Comparison of ENCODE assay signal across 16 mouse cellular contexts in the genomic region with DNA sequence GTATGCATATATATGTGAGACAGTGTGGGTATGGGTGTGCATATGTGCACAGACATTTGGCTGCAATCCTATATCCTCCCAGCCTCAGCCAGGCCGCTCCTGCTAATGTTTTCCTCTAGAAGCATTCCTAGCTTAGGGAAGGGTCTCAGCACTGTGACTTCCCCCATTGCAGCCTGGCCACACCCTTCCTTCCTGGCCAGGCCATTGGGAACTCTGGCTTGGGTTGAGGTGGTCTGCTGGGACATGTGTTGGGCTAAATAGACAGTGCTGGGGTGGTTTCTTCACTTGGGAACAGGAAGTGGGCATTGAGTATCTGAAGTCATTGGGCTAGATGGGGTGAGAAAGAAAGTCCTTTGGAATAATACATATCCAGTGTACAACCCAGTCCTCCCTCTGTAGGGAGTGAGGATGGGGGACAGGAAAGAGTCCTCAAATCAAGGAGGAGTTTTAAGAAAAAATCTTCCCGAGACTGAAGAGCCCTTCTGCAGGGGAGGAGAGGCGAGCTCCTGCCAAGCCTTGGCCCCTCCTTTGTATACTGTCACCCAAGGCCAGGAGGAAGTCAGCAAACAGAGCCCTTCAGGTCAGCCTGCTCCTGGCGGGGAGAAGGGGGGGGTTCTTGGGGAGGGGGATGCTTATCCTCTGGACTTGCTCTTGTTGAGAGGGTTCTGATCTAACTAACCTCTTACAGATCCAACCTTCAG.
DNase-seq lines count a peak whose midpoint lies in the region; ATAC-seq and TF ChIP-seq lines count a peak whose summit lies in the region.
"Had no signal": no experiment of that assay in that cellular context is flagged by ENCODE, and none has a peak within 500 bp of the region (broad histone marks: within the 10 kb centered on the region; RNA-seq: fewer than 3 reads in every experiment).

No protein-coding gene starts in this region.

- no peaks in the 10 kb centered on the region for H3K9me3 ChIP-seq in forebrain, embryonic 13.5 days (replicated peaks)
- H3K9me3 ChIP-seq in forebrain, embryonic 12.5 days, result no peaks in the 10 kb centered on the region
- H3K9me3 ChIP-seq in kidney, embryonic 15.5 days (replicated peaks), result no peaks in the 10 kb centered on the region
- no peaks in the 10 kb centered on the region for H3K9me3 ChIP-seq in embryonic facial prominence, embryonic 10.5 days
- H3K9me3 ChIP-seq in limb, embryonic 14.5 days (ENCODE audit: control insufficient read depth, low read length), result no peaks in the 10 kb centered on the region
- H3K9me3 ChIP-seq: liver, embryonic 13.5 days; midbrain, embryonic 13.5 days had no signal

- H3K9ac ChIP-seq in forebrain, embryonic 13.5 days, result no peak overlapping the region
- no peak overlapping the region for H3K9ac ChIP-seq in forebrain, embryonic 12.5 days
- H3K9ac ChIP-seq in kidney, embryonic 15.5 days, result no peak overlapping the region
- no peak overlapping the region for H3K9ac ChIP-seq in limb, embryonic 14.5 days (ENCODE audit: low read depth, low read length, severe bottlenecking)
- H3K9ac ChIP-seq: liver, embryonic 13.5 days; midbrain, embryonic 13.5 days had no signal

- no peaks in the 10 kb centered on the region for H3K36me3 ChIP-seq in forebrain, embryonic 13.5 days (ENCODE audit: poor library complexity, severe bottlenecking)
- no peaks in the 10 kb centered on the region for H3K36me3 ChIP-seq in forebrain, embryonic 12.5 days (replicated peaks)
- H3K36me3 ChIP-seq in kidney, embryonic 15.5 days, result no peaks in the 10 kb centered on the region
- no peaks in the 10 kb centered on the region for H3K36me3 ChIP-seq in embryonic facial prominence, embryonic 10.5 days (replicated peaks)
- H3K36me3 ChIP-seq in limb, embryonic 14.5 days (ENCODE audit: control insufficient read depth, insufficient read depth, low read length), result no peaks in the 10 kb centered on the region
- H3K36me3 ChIP-seq: liver, embryonic 13.5 days; midbrain, embryonic 13.5 days had no signal

- H3K4me1 ChIP-seq in forebrain, embryonic 13.5 days, result peaks cover 52% of the 10 kb centered on the region
- peaks cover 28% of the 10 kb centered on the region for H3K4me1 ChIP-seq in forebrain, embryonic 12.5 days
- peaks cover 51% of the 10 kb centered on the region for H3K4me1 ChIP-seq in kidney, embryonic 15.5 days
- peaks cover 72% of the 10 kb centered on the region for H3K4me1 ChIP-seq in embryonic facial prominence, embryonic 10.5 days
- peaks cover 70% of the 10 kb centered on the region for H3K4me1 ChIP-seq in limb, embryonic 14.5 days (ENCODE audit: control insufficient read depth, insufficient read depth, low read length)

- no peak overlapping the region for H3K4me3 ChIP-seq in forebrain, embryonic 13.5 days
- no peak overlapping the region for H3K4me3 ChIP-seq in forebrain, embryonic 12.5 days (replicated peaks)
- H3K4me3 ChIP-seq in kidney, embryonic 15.5 days (replicated peaks), result no peak overlapping the region
- H3K4me3 ChIP-seq in embryonic facial prominence, embryonic 10.5 days, result no peak overlapping the region
- no peak overlapping the region for H3K4me3 ChIP-seq in limb, embryonic 14.5 days (replicated peaks; ENCODE audit: low read length)
- H3K4me3 ChIP-seq: erythroblast, embryonic 14.5 days; liver, embryonic 13.5 days; midbrain, embryonic 13.5 days had no signal

- ATAC-seq in forebrain, embryonic 13.5 days, result no peak
- ATAC-seq in forebrain, embryonic 12.5 days (ENCODE audit: low FRiP score), result no peak
- 0 out of 2 replicates have a peak, but pooled peaks have one; percentile 13 for ATAC-seq in kidney, embryonic 15.5 days (replicated peaks; ENCODE audit: low FRiP score)
- no peak for ATAC-seq in limb, embryonic 14.5 days (ENCODE audit: low FRiP score, low read depth)
- ATAC-seq: activated CD4-positive, CD25-positive, alpha-beta regulatory T cell, adult 4 months; hindbrain, embryonic 16.5 days; midbrain, embryonic 13.5 days had no signal

- peak overlapping the region; percentile 54 for H3K27ac ChIP-seq in forebrain, embryonic 13.5 days
- H3K27ac ChIP-seq in forebrain, embryonic 12.5 days, result no peak overlapping the region
- H3K27ac ChIP-seq in kidney, embryonic 15.5 days, result peak overlapping the region; percentile 41
- H3K27ac ChIP-seq in embryonic facial prominence, embryonic 10.5 days (replicated peaks), result peak overlapping the region; percentile 60
- H3K27ac ChIP-seq in limb, embryonic 14.5 days (replicated peaks; ENCODE audit: low read depth, low read length), result peak overlapping the region; percentile 38; the same call in 1 of the 2 replicates
- H3K27ac ChIP-seq: liver, embryonic 13.5 days; midbrain, embryonic 13.5 days had no signal

- H3K4me2 ChIP-seq in forebrain, embryonic 13.5 days, result no peak overlapping the region
- H3K4me2 ChIP-seq in forebrain, embryonic 12.5 days, result no peak overlapping the region
- H3K4me2 ChIP-seq in kidney, embryonic 15.5 days, result no peak overlapping the region; the same call in 1 of the 2 replicates
- H3K4me2 ChIP-seq in limb, embryonic 14.5 days (replicated peaks; ENCODE audit: low read depth, low read length, severe bottlenecking), result no peak overlapping the region
- H3K4me2 ChIP-seq: liver, embryonic 13.5 days; midbrain, embryonic 13.5 days had no signal

- 43% methylated on average over 4 of the region's 4 CpGs for WGBS in forebrain, embryonic 13.5 days
- 49% methylated on average over 4 of the region's 4 CpGs for WGBS in forebrain, embryonic 12.5 days
- 22% methylated on average over 4 of the region's 4 CpGs for WGBS in kidney, embryonic 15.5 days
- 36% methylated on average over 4 of the region's 4 CpGs for WGBS in embryonic facial prominence, embryonic 10.5 days
- WGBS in limb, embryonic 14.5 days, result 34% methylated on average over 4 of the region's 4 CpGs

- H3K27me3 ChIP-seq in forebrain, embryonic 13.5 days, result no peaks in the 10 kb centered on the region
- H3K27me3 ChIP-seq in forebrain, embryonic 12.5 days, result no peaks in the 10 kb centered on the region
- no peaks in the 10 kb centered on the region for H3K27me3 ChIP-seq in kidney, embryonic 15.5 days
- no peaks in the 10 kb centered on the region for H3K27me3 ChIP-seq in embryonic facial prominence, embryonic 10.5 days (replicated peaks; ENCODE audit: low read depth, poor library complexity, severe bottlenecking)
- no peaks in the 10 kb centered on the region for H3K27me3 ChIP-seq in limb, embryonic 14.5 days (ENCODE audit: control insufficient read depth, insufficient read depth, low read length)
- H3K27me3 ChIP-seq: liver, embryonic 13.5 days; midbrain, embryonic 13.5 days had no signal

- DNase-seq in kidney, adult 9 months, result no peak
- DNase-seq in embryonic facial prominence, embryonic 10.5 days (ENCODE audit: low spot score), result no peak
- no peak for DNase-seq in limb, embryonic 14.5 days (ENCODE audit: low spot score)
- DNase-seq in urinary bladder, postnatal 10 days (ENCODE audit: low spot score), result no peak
- no peak for DNase-seq in thymus, postnatal 10 days (ENCODE audit: low spot score in 2 of 2)
- DNase-seq: B cell, adult 2 months; liver, embryonic 13.5 days; spleen, adult 18-20 months; thymus, postnatal 14 days had no signal

- no peak for TF ChIP-seq POLR2A in limb, embryonic 14.5 days (IDR thresholded peaks at IDR 0.05; ENCODE audit: borderline replicate concordance, extremely low read depth, insufficient read depth, insufficient read length)
